In the genomic region with DNA sequence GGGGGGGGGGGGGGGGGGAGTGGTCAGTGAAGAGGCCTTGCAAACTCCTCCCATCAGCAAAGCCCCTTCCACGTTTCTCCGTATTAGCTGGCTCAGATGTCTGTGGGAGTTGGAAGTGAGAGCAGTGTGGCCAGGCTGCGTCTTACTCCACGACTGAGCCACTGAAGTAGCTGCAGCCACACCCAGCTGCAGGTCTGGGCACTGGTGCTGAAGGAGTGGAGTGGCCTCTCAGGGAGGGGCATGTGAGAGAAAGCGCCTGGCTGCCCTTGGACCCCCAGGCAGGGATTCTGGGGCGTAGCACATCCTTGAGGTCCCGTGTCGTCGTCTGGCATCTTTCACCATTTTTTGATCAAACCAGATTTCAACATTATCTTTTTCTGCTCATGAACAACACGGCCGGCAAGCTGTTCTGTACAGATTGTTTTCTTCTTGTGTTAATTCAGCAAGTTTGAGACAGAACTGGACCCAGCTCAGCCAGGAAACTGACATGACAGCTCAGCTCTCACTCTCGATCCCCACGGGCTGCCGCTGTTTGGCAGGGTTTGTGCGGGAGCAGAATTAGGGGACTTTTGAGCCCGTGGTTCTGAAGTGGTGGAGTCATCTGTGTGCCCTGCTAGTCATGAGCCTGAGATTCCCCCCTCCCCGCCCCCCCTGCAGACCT, we compare ENCODE assay signal across 9 mouse cellular contexts.
A peak's percentile ranks its signal among the peaks of the same experiment; 100 is the strongest.
DNase-seq lines count a peak whose midpoint lies in the region; ATAC-seq and TF ChIP-seq lines count a peak whose summit lies in the region.
"Had no signal": no experiment of that assay in that cellular context is flagged by ENCODE, and none has a peak within 500 bp of the region (broad histone marks: within the 10 kb centered on the region; RNA-seq: fewer than 3 reads in every experiment).

No protein-coding gene starts in this region.

- peak overlapping the region; percentile 25; the same call in 1 of the 2 replicates for H3K27ac ChIP-seq in kidney, embryonic 16.5 days (ENCODE audit: low read length)
- H3K27ac ChIP-seq in forebrain, embryonic 13.5 days = peak overlapping the region; percentile 95
- peak overlapping the region; percentile 73 for H3K27ac ChIP-seq in lung, postnatal 0 days (ENCODE audit: low read length)

- peaks cover 7% of the 10 kb centered on the region; the same call in 1 of the 2 replicates for H3K36me3 ChIP-seq in kidney, embryonic 16.5 days (ENCODE audit: insufficient read depth, low read length)
- H3K36me3 ChIP-seq in forebrain, embryonic 13.5 days (ENCODE audit: poor library complexity, severe bottlenecking) = peaks cover 5% of the 10 kb centered on the region; the same call in 1 of the 2 replicates
- no peaks in the 10 kb centered on the region for H3K36me3 ChIP-seq in lung, postnatal 0 days (ENCODE audit: insufficient read depth, low read length)

- 52% methylated on average over 17 of the region's 17 CpGs for WGBS in kidney, embryonic 16.5 days
- WGBS in forebrain, embryonic 13.5 days = 54% methylated on average over 17 of the region's 17 CpGs
- WGBS in lung, postnatal 0 days = 29% methylated on average over 17 of the region's 17 CpGs

- H3K9ac ChIP-seq in kidney, embryonic 16.5 days (replicated peaks; ENCODE audit: low read length) = no peak overlapping the region
- peak overlapping the region; percentile 43 for H3K9ac ChIP-seq in forebrain, embryonic 13.5 days
- no peak overlapping the region for H3K9ac ChIP-seq in lung, postnatal 0 days (replicated peaks; ENCODE audit: low read depth)

- ATAC-seq in kidney, embryonic 16.5 days (ENCODE audit: low FRiP score, low TSS enrichment) = peak; percentile 66; the same call in 1 of the 2 replicates
- peak; percentile 52; the same call in 1 of the 2 replicates for ATAC-seq in forebrain, embryonic 13.5 days
- ATAC-seq in lung, postnatal 0 days = peak; percentile 78
- ATAC-seq in erythroblast, adult 5-6 weeks (replicated peaks; ENCODE audit: low FRiP score, poor library complexity, severe bottlenecking) = no peak

- no peak for TF ChIP-seq EP300 in lung, postnatal 0 days (IDR thresholded peaks at IDR 0.05)

- no peak for TF ChIP-seq CTCF in lung, postnatal 0 days (IDR thresholded peaks at IDR 0.05)

- no peak for DNase-seq in kidney, postnatal 10 days
- peak; percentile 81 for DNase-seq in brain, embryonic 18.5 days (ENCODE audit: low read depth, low spot score)
- peak; percentile 90 for DNase-seq in lung, postnatal 0 days (ENCODE audit: low spot score)
- DNase-seq in ovary, postnatal 14 days (ENCODE audit: low spot score) = no peak
- DNase-seq in thymus, postnatal 36 days = no peak

- 0 out of 2 replicates have a peak overlapping the region, but pooled peaks have one; percentile 11 for H3K4me2 ChIP-seq in kidney, embryonic 16.5 days (replicated peaks; ENCODE audit: low read depth, low read length)
- H3K4me2 ChIP-seq in forebrain, embryonic 13.5 days = peak overlapping the region; percentile 41
- peak overlapping the region; percentile 36 for H3K4me2 ChIP-seq in lung, postnatal 0 days (replicated peaks; ENCODE audit: low read depth, low read length)

- no peaks in the 10 kb centered on the region for H3K9me3 ChIP-seq in kidney, embryonic 16.5 days (ENCODE audit: low read length)
- no peaks in the 10 kb centered on the region for H3K9me3 ChIP-seq in forebrain, embryonic 13.5 days (replicated peaks)
- H3K9me3 ChIP-seq in lung, postnatal 0 days (ENCODE audit: low read length) = no peaks in the 10 kb centered on the region
- H3K9me3 ChIP-seq: G1E had no signal

- H3K4me1 ChIP-seq in kidney, embryonic 16.5 days (ENCODE audit: insufficient read depth, low read length) = peaks cover 16% of the 10 kb centered on the region
- H3K4me1 ChIP-seq in forebrain, embryonic 13.5 days = peaks cover 68% of the 10 kb centered on the region
- peaks cover 6% of the 10 kb centered on the region for H3K4me1 ChIP-seq in lung, postnatal 0 days (ENCODE audit: insufficient read depth, low read depth, low read length)

- no peaks in the 10 kb centered on the region for H3K27me3 ChIP-seq in kidney, embryonic 16.5 days (ENCODE audit: insufficient read depth, low read length)
- H3K27me3 ChIP-seq in forebrain, embryonic 13.5 days = no peaks in the 10 kb centered on the region
- H3K27me3 ChIP-seq in lung, postnatal 0 days (replicated peaks; ENCODE audit: insufficient read depth, low read length) = no peaks in the 10 kb centered on the region

- no peak overlapping the region for H3K4me3 ChIP-seq in kidney, embryonic 16.5 days (ENCODE audit: low read length)
- H3K4me3 ChIP-seq in forebrain, embryonic 13.5 days = no peak overlapping the region
- H3K4me3 ChIP-seq in lung, postnatal 0 days (ENCODE audit: low read depth, low read length) = no peak overlapping the region

Comparison
In these comparisons a context has a peak if more than half of its experiments do, and no peak if none do; other contexts are left out.
1. H3K27ac ChIP-seq: peak in every context shown above with its lines; median percentile 95 in forebrain, embryonic 13.5 days; 73 in lung, postnatal 0 days; 25 in kidney, embryonic 16.5 days.
2. DNase-seq: peak in brain, embryonic 18.5 days (single experiment) and lung, postnatal 0 days (single experiment); none in kidney, postnatal 10 days (single experiment), ovary, postnatal 14 days (single experiment) and thymus, postnatal 36 days (0 of 2).
3. Peak in every context shown above with its lines, with median percentiles within 50 percentile points of each other: H3K4me2 ChIP-seq.